Mouse (Mus musculus) gastrocnemius, postnatal 10 days (tissue): Measurements from ENCODE around the gene Mgat5. TPM values are rescaled to one million over a fixed set of nuclear protein-coding genes. Genes with fewer than 3 reads are reported as not detected.

Experiments used
- DNase-seq: peaks from one replicate; pipeline ENCODE4 v3.0.0; 2021; ENCODE audit warnings: mixed read lengths
- long read RNA-seq, 2 experiments: library from polyadenylated mRNA; stranded (forward); transcript quantifications; one replicate each; pipeline ENCODE4 v2.0.0; 2021
- total RNA-seq, 2 experiments: library from RNA; stranded (reverse); gene quantifications; 2 replicates each; pipeline ENCODE4 v1.2.3; 2021

The Mgat5 gene
- total RNA-seq = 1 to 10 TPM; 3.6 to 4.9 TPM
- long read RNA-seq, experiment 1, partial matches to known transcripts = 0 of 2 reads
- long read RNA-seq, experiment 1, other reads (novel, unspliced or antisense) = 2 of 2 reads
- long read RNA-seq, experiment 2, partial matches to known transcripts = 0 of 1 reads
- long read RNA-seq, experiment 2, other reads (novel, unspliced or antisense) = 1 of 1 reads

DNA sequence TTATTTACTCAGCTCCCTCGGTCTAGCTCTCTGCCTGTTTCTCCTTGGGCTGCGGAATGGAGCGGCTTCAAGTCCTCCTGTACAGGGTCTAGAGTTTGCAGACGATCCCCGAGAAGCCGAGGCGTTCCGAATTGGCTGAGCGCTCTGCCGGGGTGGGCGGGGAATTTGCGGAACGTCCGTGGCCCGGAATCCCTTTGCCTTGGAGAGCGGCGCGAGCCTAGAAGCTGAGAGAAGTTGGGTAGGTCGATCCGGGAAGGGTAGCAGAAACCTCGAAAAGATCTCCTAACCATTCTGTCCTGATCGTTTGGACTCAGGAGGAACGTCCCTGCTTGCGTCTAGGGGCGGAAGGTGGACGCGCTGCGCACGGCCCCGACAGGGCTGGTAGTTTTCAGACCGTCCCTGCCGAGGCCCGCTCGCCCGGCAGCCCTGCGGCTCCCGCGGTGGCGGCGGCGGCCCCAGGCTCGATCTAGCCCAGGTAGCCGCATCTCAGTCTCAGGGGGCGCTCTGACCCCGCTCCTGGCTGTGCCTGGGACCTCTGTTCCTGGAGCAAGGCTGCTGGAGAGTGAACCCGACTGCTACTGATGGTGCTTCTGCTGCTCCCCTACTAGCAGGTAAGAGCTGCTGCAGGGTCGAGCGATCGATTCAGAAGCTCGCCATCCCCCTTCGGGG, at the start of gene Mgat5:
Mgat5 (plus strand) TSS at position 199 of the 669 bp plus-strand sequence.
- DNase-seq = peak; percentile 80

DNA sequence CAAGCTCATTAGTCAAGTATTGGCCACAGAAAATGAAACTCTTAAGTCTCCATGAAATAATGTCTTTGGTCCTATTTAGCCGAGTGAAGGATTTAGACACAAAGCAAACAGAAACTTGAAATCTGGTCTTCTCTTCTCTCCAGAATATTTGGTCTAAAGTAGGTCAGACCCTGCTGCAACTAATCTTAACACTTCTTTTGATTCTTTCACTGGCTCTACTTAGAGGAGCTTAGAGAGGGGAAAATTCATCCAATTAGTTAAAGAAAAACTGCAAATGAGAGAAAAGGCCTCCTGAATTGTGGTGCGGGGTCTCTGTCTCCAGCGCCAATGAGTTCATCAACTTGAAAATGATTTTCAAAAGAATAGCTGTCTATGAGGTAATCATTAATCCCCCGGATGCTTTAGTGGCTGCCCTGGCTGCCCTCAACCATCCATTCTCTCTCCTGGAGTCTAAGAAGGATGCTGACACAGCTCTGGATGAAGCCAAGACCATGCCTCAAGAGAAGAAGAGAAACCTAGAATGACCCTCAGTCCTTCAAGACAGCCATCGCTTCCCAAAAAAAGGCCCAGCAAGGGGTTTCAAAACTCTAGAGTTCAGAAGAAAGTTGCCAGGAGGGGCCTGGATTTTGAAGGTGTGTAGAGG, 44.6 kb upstream of the Mgat5 start:
- no peak for DNase-seq

DNA sequence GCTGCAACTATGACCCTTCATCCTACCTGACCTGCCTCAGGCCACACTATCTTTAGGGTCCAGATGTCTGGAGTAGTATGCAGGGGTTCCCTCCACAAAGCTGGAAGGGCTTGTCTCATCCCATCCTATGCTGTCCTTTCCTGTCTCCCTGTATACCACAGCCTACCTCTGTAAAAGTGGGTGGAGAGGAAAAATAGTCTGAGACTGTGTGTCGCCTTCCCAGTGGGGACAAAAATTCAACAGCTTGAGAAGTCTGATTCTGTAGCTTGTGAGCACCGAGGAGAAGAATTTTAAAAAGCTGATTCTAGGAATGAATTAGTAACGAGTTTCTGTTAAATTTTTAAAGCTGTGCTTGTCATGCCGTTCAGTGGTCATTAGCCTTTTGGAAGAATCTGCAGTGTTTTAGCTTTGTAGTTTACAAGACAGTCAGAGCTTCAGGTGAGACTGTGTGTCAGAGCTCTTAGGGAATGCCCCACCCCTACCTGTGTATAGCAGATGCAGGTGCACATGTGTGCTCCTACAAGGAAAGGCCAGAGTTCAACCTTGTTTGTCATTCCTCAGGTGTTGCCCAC, 40.1 kb upstream of the Mgat5 start:
- no peak for DNase-seq

GRCm38 (mm10) chr1:127166521-127166920, 38.3 kb upstream of the Mgat5 start:
- no peak for DNase-seq

- no peak for DNase-seq
These were observed 37.2 kb upstream of the Mgat5 start for GRCm38 (mm10) chr1:127167586-127167985.

- no peak for DNase-seq
These were observed 36.6 kb upstream of the Mgat5 start for GRCm38 (mm10) chr1:127168205-127168604.

DNA sequence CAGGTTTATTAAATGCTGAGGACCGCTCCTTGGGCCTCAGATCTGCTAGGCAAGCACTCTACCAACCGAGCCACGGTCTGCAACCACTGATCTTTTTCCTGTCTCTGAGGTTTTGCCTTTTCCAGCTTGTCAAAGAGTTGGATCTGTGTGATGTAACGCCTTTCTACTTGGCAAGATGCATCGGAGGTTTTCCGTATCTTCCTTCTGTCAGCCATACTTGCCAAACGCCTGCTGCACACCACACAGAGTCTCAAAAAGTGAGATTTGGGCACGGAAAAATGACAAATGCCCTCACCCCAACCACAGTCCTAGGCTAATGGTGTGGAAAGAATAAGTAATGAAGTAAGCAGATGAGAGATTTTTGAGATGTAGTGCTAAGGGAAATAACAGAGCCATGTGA, 35.3 kb upstream of the Mgat5 start:
- no peak for DNase-seq

GRCm38 (mm10) chr1:127171361-127171760, 33.5 kb upstream of the Mgat5 start:
- no peak for DNase-seq

DNA sequence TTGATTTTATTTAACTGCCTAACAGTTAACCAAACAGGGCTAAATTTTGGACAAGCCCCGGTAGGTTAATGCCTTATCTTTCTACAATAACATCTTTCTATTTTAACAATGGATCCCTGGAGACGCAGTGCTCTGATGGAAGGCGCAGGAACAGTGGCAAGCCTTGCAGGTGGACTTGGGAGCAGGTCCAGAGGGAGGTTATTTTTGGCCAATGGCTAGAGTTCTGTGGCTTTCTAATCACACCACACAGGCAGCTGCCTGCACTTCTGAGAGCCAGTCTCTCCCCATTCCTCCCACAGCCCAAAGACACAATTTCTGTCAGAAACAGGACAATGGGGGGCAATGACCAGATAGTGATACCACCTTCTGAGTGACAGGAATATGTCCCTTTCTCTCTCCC, 31.4 kb upstream of the Mgat5 start:
- no peak for DNase-seq

- no peak for DNase-seq
These were observed 12.4 kb upstream of the Mgat5 start for GRCm38 (mm10) chr1:127192396-127192795.

- no peak for DNase-seq
These were observed 5.6 kb upstream of the Mgat5 start for GRCm38 (mm10) chr1:127199186-127199585.

GRCm38 (mm10) chr1:127202360-127202759, 2.5 kb upstream of the Mgat5 start:
- no peak for DNase-seq

- peak; percentile 23 for DNase-seq
These were observed 1.5 kb upstream of the Mgat5 start for GRCm38 (mm10) chr1:127203231-127203764.

DNA sequence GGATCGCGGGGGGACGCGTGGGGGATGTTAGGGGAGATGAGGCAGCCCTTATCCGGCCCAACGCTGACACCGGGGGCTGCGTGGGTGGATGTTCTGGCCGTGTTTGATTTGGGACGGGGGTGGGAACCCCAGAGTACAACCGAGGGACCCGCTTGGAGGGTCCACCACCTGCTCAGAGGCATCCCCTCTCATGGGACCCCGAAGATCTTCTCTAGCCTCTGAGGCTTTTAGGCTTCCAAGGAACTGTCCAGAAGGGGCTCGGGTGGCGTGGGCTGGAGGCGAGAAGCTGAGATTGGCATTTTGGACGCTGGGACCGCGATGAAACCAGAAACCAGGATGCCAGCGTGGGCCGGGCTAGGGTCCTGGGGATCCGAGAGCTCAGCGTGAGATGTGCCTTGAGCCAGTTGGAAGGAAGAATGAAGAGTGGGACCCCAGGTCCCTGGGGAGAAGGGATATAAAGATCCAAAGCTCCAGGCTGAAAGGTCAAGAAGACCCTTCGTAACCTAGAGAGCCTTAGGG, 745 bp downstream of the Mgat5 start:
- DNase-seq = peak; percentile 23

DNA sequence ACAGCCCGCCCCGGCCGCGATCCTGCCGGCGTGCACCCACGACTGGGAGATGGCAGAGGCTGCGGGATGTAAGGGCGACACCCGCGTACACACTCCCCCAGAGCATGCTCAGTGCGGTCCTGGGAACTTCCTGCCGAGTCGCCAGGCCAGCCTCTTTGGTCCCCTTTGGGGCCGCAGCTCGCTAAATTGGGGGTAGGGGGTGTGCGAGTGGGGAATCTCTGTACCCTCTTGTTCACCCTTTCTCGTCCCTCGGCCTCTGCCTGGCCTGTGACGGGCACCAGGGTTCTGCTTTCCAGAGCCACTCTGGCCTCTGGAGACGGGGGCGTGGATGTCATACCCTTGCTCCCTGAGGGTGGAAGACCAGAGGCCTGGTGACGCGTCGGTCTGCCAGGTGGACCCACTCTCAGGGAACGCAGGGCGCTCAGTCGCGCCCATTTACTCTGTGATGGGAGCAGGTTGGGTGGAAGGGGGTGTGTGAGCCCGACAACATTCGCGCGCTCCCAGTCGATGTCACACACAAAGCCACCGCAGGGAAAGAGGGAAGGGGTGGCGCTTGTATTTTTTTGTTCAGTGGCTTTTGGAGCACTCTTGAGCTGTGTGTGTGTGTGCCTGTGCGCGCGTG, 1.3 kb downstream of the Mgat5 start:
- DNase-seq = peak; percentile 34

DNA sequence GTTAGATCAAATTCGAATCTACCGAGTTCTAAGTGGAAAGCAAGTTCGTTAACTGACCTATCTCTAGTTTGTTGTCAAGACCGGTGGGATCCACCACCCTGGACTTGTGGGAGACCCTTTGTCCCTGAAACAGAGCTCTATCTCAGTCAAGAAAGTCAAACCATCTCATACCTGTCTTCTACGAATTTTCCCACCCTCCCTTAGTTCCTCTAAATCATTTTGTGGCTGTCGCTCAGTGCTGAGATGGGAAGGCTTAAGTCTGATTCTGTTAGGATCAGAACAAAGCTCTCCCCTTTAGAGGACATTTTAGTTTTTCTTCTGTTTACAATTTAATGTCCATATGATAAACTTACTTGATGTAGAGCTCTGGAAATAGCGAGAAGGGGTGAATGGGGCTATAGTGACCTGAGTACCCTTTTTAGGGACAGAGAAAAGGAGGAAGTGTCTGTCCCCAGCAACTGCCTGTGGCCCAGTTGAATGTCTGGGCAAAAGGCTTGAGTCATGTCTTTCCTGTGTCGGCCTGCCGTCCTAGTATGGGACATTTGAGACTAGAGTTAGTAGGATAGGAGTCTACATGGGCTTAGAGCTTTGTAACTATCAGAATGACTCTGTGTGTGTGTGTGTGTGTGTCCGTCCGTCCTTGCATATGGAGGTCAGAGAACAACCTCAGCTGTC, 2.2 kb downstream of the Mgat5 start:
- DNase-seq = no peak

- no peak for DNase-seq
These were observed 3.4 kb downstream of the Mgat5 start for GRCm38 (mm10) chr1:127208167-127208566.

GRCm38 (mm10) chr1:127212812-127213211, 8.0 kb downstream of the Mgat5 start:
- DNase-seq = no peak

DNA sequence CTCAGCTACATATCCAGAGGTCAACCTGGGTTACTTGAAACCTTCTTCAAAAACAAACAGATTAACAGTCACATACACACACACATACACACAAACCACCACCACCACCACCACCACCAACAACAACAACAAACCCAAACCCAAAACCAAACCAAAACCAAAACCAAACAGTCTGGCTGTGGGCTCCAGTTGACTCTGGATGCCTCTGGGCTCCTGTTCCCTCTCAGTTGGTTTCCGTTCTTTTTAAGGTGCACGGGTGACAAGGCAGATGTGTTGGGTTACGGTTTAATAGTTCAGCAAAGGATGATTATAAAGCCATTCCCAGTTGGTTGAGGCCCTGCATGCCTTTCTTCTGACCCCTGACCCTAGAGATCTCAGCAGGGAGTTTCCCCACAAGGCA, 8.6 kb downstream of the Mgat5 start:
- no peak for DNase-seq

GRCm38 (mm10) chr1:127214585-127215232, 9.9 kb downstream of the Mgat5 start:
- no peak for DNase-seq

GRCm38 (mm10) chr1:127216979-127217378, 12.2 kb downstream of the Mgat5 start:
- no peak for DNase-seq
